Mouse (Mus musculus) E14TG2a.4 (cell line): ENCODE results near the gene Prdx1.

Experiments
- H3K27me3 ChIP-seq: 2 replicates; pipeline ENCODE4 v1.6.1; 2014; ENCODE audit warnings: low read length, control low read depth; ENCODE audit not compliant: insufficient read depth
- H3K36me3 ChIP-seq: 2 replicates; pipeline ENCODE4 v1.6.1; 2014; ENCODE audit warnings: low read length, control low read depth; ENCODE audit not compliant: insufficient read depth
- H3K4me1 ChIP-seq: replicated peaks from 2 replicates; pipeline ENCODE4 v1.6.1; 2014; ENCODE audit warnings: low read depth, low read length, control low read depth
- H3K4me3 ChIP-seq: replicated peaks from 2 replicates; pipeline ENCODE4 v1.5.1; 2014; ENCODE audit warnings: mild to moderate bottlenecking, low read length
- H3K9me3 ChIP-seq: 2 replicates; pipeline ENCODE4 v1.6.1; 2014; ENCODE audit warnings: low read length, control low read depth
- CTCF ChIP-seq: conservative IDR thresholded peaks from 2 replicates; pipeline ENCODE4 v1.5.1; 2014; ENCODE audit warnings: low read length
- NANOG ChIP-seq: IDR thresholded peaks from 2 replicates; pipeline ENCODE4 v1.6.1; 2014; ENCODE audit warnings: borderline replicate concordance, low read length, mixed read lengths
- POU5F1 ChIP-seq: IDR thresholded peaks from 2 replicates; pipeline ENCODE4 v1.6.1; 2014; ENCODE audit warnings: low read length, borderline replicate concordance

Prdx1 gene

DNA sequence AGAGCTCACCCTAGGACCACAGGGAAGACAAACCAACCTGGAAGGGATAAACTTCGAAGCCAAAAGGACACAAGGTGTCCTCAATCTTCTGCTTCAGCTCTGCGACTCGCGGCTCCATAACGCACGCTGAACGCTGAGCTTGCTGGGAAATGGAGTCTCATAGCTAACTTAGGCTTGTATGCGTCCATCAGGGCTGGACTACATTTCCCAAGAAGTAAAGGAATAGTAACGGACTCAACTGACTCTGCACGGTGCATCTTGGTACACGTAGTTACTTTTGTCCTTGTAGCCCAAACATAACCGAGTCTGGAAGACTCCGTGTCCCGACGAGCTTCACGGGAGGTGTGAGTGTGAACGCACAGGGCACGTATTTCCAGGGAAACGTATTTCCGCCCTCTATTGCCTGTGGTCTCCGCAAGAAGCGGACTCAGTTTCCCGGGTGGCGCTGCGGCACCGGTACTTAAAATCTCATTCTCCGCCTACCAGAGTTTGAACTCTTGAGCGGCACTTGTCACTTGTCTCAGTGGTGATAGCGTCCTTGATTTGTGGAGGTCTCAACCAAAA, 22.9 kb downstream of the Prdx1 start, which contains the start of the genes Mmachc and Ccdc163:
Mmachc (minus strand) TSS at position 206 of the 564 bp plus-strand sequence.
Ccdc163 (plus strand) TSS at position 309 of the 564 bp plus-strand sequence.
- H3K4me1 ChIP-seq: peaks cover 38% of the 10 kb centered on the region
- TF ChIP-seq POU5F1: no peak
- TF ChIP-seq NANOG: 0 out of 2 replicates have a peak, but pooled peaks have one; percentile 5
- H3K27me3 ChIP-seq: no peaks in the 10 kb centered on the region
- H3K9me3 ChIP-seq: no peaks in the 10 kb centered on the region
- peaks cover 43% of the 10 kb centered on the region for H3K36me3 ChIP-seq
- H3K4me3 ChIP-seq: peak within 1 kb of the TSS; percentile 85

DNA sequence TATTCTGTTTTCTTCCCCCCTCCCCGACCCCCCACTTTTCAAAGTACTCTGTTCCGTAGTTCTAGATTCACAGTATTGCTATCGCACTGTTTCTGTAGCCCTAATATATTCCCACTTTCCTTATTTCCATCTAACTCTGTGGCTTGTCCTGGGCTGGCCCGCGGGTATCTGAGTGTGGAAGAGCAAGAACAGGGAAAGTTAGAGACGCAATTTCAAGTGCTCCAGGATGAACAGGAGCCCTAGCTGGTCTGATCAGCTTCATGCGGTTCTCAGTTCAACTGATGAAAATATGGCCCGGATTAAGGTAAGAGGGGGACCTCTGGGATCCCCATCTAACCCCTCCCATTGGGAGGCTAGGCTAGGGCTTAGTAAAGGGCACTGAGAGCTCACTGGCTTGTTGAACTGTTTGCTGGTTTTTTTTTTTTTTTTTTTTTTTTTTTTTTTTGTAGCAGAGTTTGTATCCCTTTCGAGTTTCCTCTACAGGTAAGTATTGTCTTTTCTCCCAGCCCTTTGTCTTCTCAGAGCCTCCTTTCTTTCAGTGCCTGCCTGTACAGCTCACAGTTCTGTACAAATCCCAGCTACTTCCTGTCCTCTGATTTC, 23.5 kb downstream of the Prdx1 start:
- TF ChIP-seq CTCF (no peak), POU5F1 (no peak), NANOG (no peak)
- H3K4me3 ChIP-seq: peak overlapping the region; percentile 85
- H3K4me1 ChIP-seq: peaks cover 33% of the 10 kb centered on the region
- H3K9me3 ChIP-seq: no peaks in the 10 kb centered on the region
- H3K27me3 ChIP-seq: no peaks in the 10 kb centered on the region
- peaks cover 39% of the 10 kb centered on the region for H3K36me3 ChIP-seq

DNA sequence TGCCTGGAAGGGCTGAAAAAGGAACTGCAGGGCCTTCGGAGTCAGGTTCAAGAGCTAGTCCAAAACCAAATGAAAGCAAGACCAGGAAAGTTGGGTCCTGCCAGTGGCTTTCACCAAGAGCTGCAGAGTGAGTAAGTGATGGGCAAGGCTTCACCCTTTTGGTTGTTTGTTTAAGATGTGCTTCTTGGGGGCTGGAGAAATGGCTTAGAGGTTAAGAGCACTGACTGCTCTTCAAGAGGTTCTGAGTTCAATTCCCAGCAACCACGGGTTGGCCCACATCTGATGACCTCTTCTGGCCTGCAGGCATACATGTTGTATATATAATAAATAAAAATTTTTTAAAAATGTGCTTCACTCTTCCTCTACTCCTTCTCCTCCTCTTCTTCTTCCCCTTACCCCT, 24.8 kb downstream of the Prdx1 start:
- H3K4me1 ChIP-seq: peaks cover 33% of the 10 kb centered on the region
- peaks cover 37% of the 10 kb centered on the region for H3K36me3 ChIP-seq
- no peaks in the 10 kb centered on the region for H3K27me3 ChIP-seq
- H3K9me3 ChIP-seq: no peaks in the 10 kb centered on the region
- H3K4me3 ChIP-seq: no peak overlapping the region
- TF ChIP-seq NANOG (no peak), POU5F1 (no peak), CTCF (no peak)

- no peaks in the 10 kb centered on the region for H3K27me3 ChIP-seq
- peaks cover 18% of the 10 kb centered on the region for H3K4me1 ChIP-seq
- no peak overlapping the region for H3K4me3 ChIP-seq
- peaks cover 45% of the 10 kb centered on the region for H3K36me3 ChIP-seq
- no peaks in the 10 kb centered on the region for H3K9me3 ChIP-seq
- TF ChIP-seq NANOG (no peak), POU5F1 (no peak), CTCF (no peak)
Observed at GRCm38 (mm10) chr4:116712536-116712935, 27.2 kb downstream of the Prdx1 start.

DNA sequence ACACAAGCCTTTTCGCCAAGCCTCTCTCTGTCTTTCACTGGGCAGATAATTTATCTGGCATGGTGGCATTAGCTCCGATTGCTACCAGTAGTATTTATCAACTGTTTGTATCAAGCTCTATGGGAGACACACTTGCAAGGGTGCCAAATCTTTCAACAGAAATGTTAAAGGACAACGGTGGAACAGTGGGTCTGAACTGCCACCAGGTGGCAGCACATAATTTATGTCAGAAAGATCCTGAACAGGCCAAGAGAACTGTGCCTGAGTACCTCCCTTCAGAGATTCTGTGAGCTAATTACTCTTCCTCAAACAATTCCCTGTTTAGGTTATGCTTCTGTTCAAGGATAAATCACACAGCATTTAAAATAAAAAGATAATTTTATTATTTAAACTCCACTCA, 34.1 kb downstream of the Prdx1 start:
- Histone ChIP-seq H3K4me1 (peaks cover 38% of the 10 kb centered on the region), H3K36me3 (peaks cover 26% of the 10 kb centered on the region), H3K4me3 (no peak overlapping the region), H3K9me3 (no peaks in the 10 kb centered on the region), H3K27me3 (no peaks in the 10 kb centered on the region)
- TF ChIP-seq NANOG (no peak), CTCF (peak; percentile 57)

GRCm38 (mm10) chr4:116720343-116721097, 35.2 kb downstream of the Prdx1 start, which contains the start of gene Tesk2:
Tesk2 (plus strand) TSS chr4:116720948.
- H3K27me3 ChIP-seq: no peaks in the 10 kb centered on the region
- peaks cover 49% of the 10 kb centered on the region for H3K4me1 ChIP-seq
- TF ChIP-seq NANOG: 0 out of 2 replicates have a peak, but pooled peaks have one; percentile 8
- TF ChIP-seq CTCF: no peak
- TF ChIP-seq POU5F1: no peak
- peak within 1 kb of the TSS; percentile 98 for H3K4me3 ChIP-seq
- peaks cover 15% of the 10 kb centered on the region for H3K36me3 ChIP-seq
- H3K9me3 ChIP-seq: no peaks in the 10 kb centered on the region

- no peak for TF ChIP-seq POU5F1
- no peaks in the 10 kb centered on the region for H3K9me3 ChIP-seq
- H3K27me3 ChIP-seq: no peaks in the 10 kb centered on the region
Observed at GRCm38 (mm10) chr4:116721098-116721628, 35.8 kb downstream of the Prdx1 start.

GRCm38 (mm10) chr4:116722230-116722629, 36.9 kb downstream of the Prdx1 start:
- Histone ChIP-seq H3K9me3 (no peaks in the 10 kb centered on the region), H3K27me3 (no peaks in the 10 kb centered on the region), H3K4me3 (peak overlapping the region; percentile 98), H3K36me3 (peaks cover 4% of the 10 kb centered on the region; the same call in 1 of the 2 replicates), H3K4me1 (peaks cover 65% of the 10 kb centered on the region)
- TF ChIP-seq POU5F1 (no peak), NANOG (no peak), CTCF (no peak)

More at GRCm38 (mm10) chr4:116721098-116721628, 35.8 kb downstream of the Prdx1 start:
- Histone ChIP-seq H3K4me3 (peak overlapping the region; percentile 98), H3K4me1 (peaks cover 55% of the 10 kb centered on the region), H3K36me3 (peaks cover 9% of the 10 kb centered on the region)
